Mouse (Mus musculus) hindbrain, postnatal 0 days (tissue): ENCODE measurements around the gene Arl6. TPM values are rescaled to one million over a fixed set of nuclear protein-coding genes. Genes with fewer than 3 reads are reported as not detected.
A peak's percentile ranks its signal among the peaks of the same experiment; 100 is the strongest.

Experiments used
- ATAC-seq: fragments of 200-750 bp; cut with Nextera tagmentation; 2 replicates; pipeline ENCODE4 v1.8.0; 2017; ENCODE audit warnings: mild to moderate bottlenecking, moderate TSS enrichment, moderate library complexity
- DNase-seq: peaks from one replicate; pipeline ENCODE4 v3.0.0-alpha.2; 2015; ENCODE audit warnings: low spot score
- H3K27ac ChIP-seq: fragments of 300-500 bp; sonication (generic); 2 replicates; pipeline ENCODE4 v1.5.1; 2014; ENCODE audit warnings: mild to moderate bottlenecking
- H3K27me3 ChIP-seq: fragments of 300-500 bp; sonication (generic); 2 replicates; pipeline ENCODE4 v1.6.1; 2014; ENCODE audit warnings: low read length, mixed read lengths; ENCODE audit not compliant: insufficient read depth
- H3K36me3 ChIP-seq: fragments of 300-500 bp; sonication (generic); 2 replicates; pipeline ENCODE4 v1.6.1; 2014; ENCODE audit warnings: low read length, mixed read lengths; ENCODE audit not compliant: insufficient read depth
- H3K4me1 ChIP-seq: fragments of 300-500 bp; sonication (generic); 2 replicates; pipeline ENCODE4 v1.6.1; 2014; ENCODE audit warnings: antibody characterized with exemption, low read length, mixed read lengths; ENCODE audit not compliant: insufficient read depth
- H3K4me2 ChIP-seq: fragments of 300-500 bp; sonication (generic); 2 replicates; pipeline ENCODE4 v1.6.1; 2014; ENCODE audit warnings: low read depth, mild to moderate bottlenecking, low read length, moderate library complexity, mixed read lengths
- H3K4me3 ChIP-seq: fragments of 300-500 bp; sonication (generic); 2 replicates; pipeline ENCODE4 v1.5.1; 2014; ENCODE audit warnings: low read length
- H3K9ac ChIP-seq: fragments of 300-500 bp; sonication (generic); replicated peaks from 2 replicates; pipeline ENCODE4 v1.6.1; 2014; ENCODE audit warnings: mild to moderate bottlenecking, low read length, moderate library complexity, mixed read lengths
- H3K9me3 ChIP-seq: fragments of 300-500 bp; sonication (generic); 2 replicates; pipeline ENCODE4 v1.6.1; 2016; ENCODE audit warnings: low read length, mixed read lengths
- CTCF ChIP-seq: IDR thresholded peaks from 2 replicates; pipeline ENCODE4 v1.5.1; 2016; ENCODE audit warnings: antibody characterized with exemption, control low read depth, low read depth
- WGBS: fragments of 180-500 bp; shearing (Covaris S2); extraction: QIAGEN DNeasy Blood & Tissue Kit; methylation state at CpG from one replicate; pipeline ENCODE4 v1.1.7; 2014; 5-methylcytosine and 5-hydroxymethylcytosine counted together
- polyA plus RNA-seq: library from polyadenylated mRNA; unstranded; fragments of >200 nt; fragmentation: Nextera tagmentation; extraction: Ambion mirVana; gene quantifications from 2 replicates; pipeline ENCODE4 v1.2.1, GENCODE M21; 2015
- total RNA-seq: library from RNA; depleted of rRNA; stranded (reverse); fragments of >200 nt; gene quantifications from 2 replicates; pipeline ENCODE4 v1.2.3, GENCODE M21; 2014

Arl6 gene
- total and polyA plus RNA-seq, 2 experiments from 2014 or later: 26.6 to 65.8 TPM

DNA sequence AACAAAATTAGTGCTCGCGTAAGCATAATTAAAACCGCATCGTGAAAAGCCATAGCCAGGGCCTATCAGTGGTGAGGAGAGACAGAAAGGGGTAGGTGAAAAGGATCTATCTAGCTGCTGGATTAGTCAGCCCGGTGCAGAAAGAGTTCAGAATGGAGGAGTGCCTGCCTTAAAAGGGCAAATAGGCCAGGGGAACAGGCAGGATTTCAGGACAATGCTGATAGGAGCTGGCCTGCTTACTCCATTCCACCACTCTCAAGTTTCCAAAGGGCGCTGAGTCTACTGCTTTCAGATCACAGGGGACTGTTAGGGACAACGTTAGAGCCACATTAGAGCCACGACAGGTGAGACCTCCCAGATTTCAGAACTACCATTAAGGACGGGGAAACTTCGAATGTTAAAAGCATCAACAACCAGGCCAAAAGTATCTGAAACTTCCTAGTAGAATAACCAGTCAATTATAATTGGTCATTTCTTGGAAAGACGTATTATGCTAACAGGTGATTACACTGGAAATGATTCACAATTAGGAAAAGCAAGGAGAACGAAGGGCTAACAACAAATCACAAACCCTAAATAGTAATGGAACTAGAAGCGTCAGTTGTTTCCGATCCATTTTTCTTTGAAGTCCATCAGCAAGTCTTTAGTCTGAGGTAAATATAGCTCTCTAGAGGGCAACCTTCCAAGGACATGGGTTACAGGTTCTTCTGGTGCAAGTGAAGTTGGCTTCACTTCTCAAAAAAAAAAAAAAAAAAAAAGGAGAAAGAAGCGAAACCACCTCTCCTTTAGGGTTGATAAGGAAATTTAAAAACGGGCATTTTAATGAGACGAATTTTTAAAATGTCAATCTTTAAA lies 39.6 kb downstream of the Arl6 start:
- TF ChIP-seq CTCF: no peak
- ATAC-seq (no peak), DNase-seq (no peak)
- H3K4me1 ChIP-seq: no peaks in the 10 kb centered on the region
- no peaks in the 10 kb centered on the region for H3K27me3 ChIP-seq
- H3K9ac ChIP-seq: peak overlapping the region; percentile 63; the same call in 1 of the 2 replicates
- no peak overlapping the region for H3K27ac ChIP-seq
- peak overlapping the region; percentile 79 for H3K4me3 ChIP-seq
- no peaks in the 10 kb centered on the region for H3K9me3 ChIP-seq
- no peaks in the 10 kb centered on the region for H3K36me3 ChIP-seq
- H3K4me2 ChIP-seq: peak overlapping the region; percentile 82
- 30% methylated on average over 17 of the region's 17 CpGs for WGBS

DNA sequence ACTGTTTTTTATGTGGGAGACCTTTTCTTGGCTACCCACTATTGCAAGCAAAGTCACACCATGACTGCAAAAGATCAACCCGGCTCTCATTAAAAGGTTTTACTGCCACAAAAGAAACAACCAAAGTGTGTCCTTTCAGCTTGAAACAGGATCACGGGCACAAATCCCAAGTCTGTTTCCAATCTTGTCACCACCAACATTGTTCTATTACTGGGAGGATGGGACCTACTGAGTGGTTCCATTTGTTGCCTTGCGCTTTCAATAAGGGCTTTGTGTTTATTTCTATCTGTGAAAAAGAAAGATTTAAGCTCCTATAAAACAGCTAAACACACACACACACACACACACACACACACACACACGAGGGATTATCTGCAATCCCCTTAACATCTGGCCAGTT lies 40.2 kb downstream of the Arl6 start:
- Histone ChIP-seq H3K9me3 (no peaks in the 10 kb centered on the region), H3K9ac (no peak overlapping the region), H3K27ac (no peak overlapping the region), H3K4me3 (0 out of 2 replicates have a peak overlapping the region, but pooled peaks have one; percentile 79), H3K4me1 (no peaks in the 10 kb centered on the region), H3K27me3 (no peaks in the 10 kb centered on the region), H3K36me3 (no peaks in the 10 kb centered on the region), H3K4me2 (peak overlapping the region; percentile 82; the same call in 1 of the 2 replicates)
- WGBS: 35% methylated on average over 4 of the region's 4 CpGs
- ATAC-seq (no peak), DNase-seq (no peak)
- no peak for TF ChIP-seq CTCF

DNA sequence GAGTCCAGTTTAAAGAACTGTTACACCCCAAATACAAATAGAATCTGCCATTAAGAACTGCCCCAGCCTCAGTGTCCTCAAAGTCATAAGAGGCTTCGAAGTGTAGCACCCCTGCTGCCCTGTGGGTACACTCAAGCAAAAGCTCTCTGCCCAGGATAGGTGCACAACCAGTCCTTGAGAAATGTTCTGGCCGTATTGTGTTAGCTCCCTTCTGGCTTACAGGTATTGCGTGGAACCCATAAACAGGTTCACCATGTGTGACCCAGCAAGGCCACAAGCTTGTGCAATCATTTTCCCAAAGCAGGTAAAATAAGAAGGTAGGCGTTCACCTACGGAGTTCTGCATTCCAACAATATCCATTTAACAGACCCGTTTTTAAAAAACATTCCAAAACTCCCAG lies 41.9 kb downstream of the Arl6 start:
- H3K27me3 ChIP-seq: no peaks in the 10 kb centered on the region
- no peak for TF ChIP-seq CTCF
- H3K4me2 ChIP-seq: no peak overlapping the region
- ATAC-seq (no peak), DNase-seq (no peak)
- H3K27ac ChIP-seq: no peak overlapping the region
- 91% methylated on average over 6 of the region's 6 CpGs for WGBS
- H3K4me3 ChIP-seq: no peak overlapping the region
- no peaks in the 10 kb centered on the region for H3K9me3 ChIP-seq
- H3K36me3 ChIP-seq: no peaks in the 10 kb centered on the region
- H3K4me1 ChIP-seq: no peaks in the 10 kb centered on the region
- no peak overlapping the region for H3K9ac ChIP-seq

DNA sequence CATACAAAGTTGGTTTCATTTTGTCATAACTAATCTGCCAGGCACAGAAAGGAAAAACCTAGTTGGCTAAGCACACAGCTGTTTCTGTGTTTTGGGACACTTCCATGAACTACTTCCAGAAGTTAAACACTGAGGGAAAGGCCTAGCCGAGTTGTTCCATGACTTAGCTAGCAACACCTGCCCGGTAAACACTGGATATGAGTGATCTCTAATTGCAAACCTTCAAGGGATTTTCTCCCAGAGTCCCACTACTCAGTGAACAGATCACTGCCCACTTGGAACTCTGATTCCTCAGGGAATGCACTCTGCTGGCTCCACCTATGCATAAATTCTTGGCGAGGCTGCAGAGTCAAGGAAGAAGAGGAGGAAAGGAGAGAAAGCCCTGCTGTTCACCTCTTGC lies 44.5 kb downstream of the Arl6 start:
- no peak overlapping the region for H3K9ac ChIP-seq
- no peak for TF ChIP-seq CTCF
- no peak overlapping the region for H3K4me2 ChIP-seq
- ATAC-seq: no peak
- H3K4me1 ChIP-seq: no peaks in the 10 kb centered on the region
- H3K36me3 ChIP-seq: no peaks in the 10 kb centered on the region
- no peak overlapping the region for H3K27ac ChIP-seq
- H3K27me3 ChIP-seq: no peaks in the 10 kb centered on the region
- H3K4me3 ChIP-seq: no peak overlapping the region
- no peaks in the 10 kb centered on the region for H3K9me3 ChIP-seq
- 87% methylated on average over 3 of the region's 3 CpGs for WGBS
- DNase-seq: no peak

DNA sequence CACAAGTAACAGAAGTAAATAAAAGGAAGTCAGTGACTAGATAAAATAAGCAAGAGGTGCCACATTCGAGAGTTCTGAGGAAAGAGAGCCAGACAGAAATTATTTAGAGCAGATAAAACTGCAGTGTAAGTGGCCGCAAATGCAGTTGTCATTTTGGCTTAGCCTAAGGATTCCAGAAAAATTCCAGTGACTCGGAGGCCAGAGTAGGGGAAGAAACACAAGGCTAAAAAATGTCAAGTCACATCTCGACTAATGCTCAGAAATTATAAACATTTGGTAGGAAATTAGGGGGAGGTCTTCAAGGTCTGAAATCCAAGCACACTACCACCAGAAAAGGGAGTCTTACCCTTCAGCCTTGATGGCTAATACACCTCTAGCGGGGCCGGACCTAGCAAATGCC lies 48.4 kb downstream of the Arl6 start:
- WGBS: 85% methylated on average over 6 of the region's 6 CpGs
- Histone ChIP-seq H3K4me3 (no peak overlapping the region), H3K9me3 (no peaks in the 10 kb centered on the region), H3K4me2 (no peak overlapping the region), H3K4me1 (no peaks in the 10 kb centered on the region), H3K36me3 (no peaks in the 10 kb centered on the region), H3K9ac (no peak overlapping the region), H3K27ac (no peak overlapping the region), H3K27me3 (no peaks in the 10 kb centered on the region)
- TF ChIP-seq CTCF: no peak
- DNase-seq (no peak), ATAC-seq (no peak)

DNA sequence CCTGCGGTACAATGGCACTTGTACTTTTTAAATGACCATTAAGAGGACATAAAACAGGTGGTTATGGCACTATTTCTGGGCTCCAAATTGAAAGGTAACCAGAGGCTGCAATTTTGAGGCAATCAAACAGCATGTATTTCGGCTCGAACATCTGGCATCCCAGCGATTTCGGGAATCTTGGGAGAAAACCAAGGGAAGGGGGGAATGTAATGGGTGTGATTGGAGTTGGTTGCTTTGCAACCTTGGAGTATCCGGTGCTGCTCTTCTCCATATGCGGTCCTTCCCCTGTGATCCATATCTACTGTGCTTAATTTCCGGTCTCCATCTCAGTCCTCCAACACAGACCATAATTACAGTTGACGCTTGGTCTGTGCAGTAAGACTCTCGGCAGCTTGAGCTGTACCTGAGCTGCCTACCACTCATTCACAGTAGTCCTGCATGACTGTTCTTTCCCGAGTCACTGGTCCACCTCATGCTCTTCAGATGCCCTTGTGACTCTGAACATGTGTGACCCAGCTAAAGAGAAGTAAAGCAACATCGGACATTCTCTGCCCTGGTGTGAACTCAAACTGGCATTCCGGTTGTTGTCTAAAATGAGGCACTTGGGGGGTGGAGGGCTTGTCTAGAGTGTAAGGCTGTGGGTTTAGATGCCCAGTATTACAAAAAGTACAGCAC lies 50.7 kb downstream of the Arl6 start:
- ATAC-seq (no peak), DNase-seq (no peak)
- Histone ChIP-seq H3K9me3 (no peaks in the 10 kb centered on the region), H3K27ac (no peak overlapping the region), H3K4me1 (no peaks in the 10 kb centered on the region), H3K4me3 (no peak overlapping the region), H3K36me3 (no peaks in the 10 kb centered on the region), H3K9ac (no peak overlapping the region), H3K27me3 (no peaks in the 10 kb centered on the region), H3K4me2 (no peak overlapping the region)
- WGBS: 93% methylated on average over 13 of the region's 13 CpGs
- TF ChIP-seq CTCF: no peak

DNA sequence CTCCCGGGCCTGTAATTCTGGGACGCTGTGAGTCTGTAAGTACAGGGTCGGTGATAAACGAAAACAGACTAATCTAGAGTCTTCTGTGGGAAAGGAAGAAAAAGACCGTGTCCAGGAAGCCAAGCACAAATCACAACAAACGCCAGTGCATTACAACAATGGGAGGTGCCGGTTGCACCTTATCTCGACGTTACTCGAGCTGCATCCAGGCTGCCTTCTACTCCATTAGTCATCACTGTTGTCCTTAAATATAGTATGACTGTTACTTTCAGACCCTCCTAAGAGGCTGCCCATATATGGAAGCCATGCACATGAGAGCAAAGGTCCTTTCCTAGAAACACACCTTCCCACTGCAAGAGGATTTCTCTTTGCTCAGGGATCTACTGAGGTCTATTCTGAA lies 51.4 kb downstream of the Arl6 start:
- Histone ChIP-seq H3K36me3 (no peaks in the 10 kb centered on the region), H3K27ac (no peak overlapping the region), H3K9ac (no peak overlapping the region), H3K4me1 (no peaks in the 10 kb centered on the region), H3K27me3 (no peaks in the 10 kb centered on the region), H3K9me3 (no peaks in the 10 kb centered on the region), H3K4me3 (no peak overlapping the region), H3K4me2 (no peak overlapping the region)
- DNase-seq (no peak), ATAC-seq (no peak)
- TF ChIP-seq CTCF: no peak
- WGBS: 87% methylated on average over 10 of the region's 10 CpGs
